Mouse (Mus musculus) Patski (cell line): ENCODE data around the gene Fadd. TPM values are rescaled to one million over a fixed set of nuclear protein-coding genes. Genes with fewer than 3 reads are reported as not detected.

Source experiments
- ATAC-seq: fragments of 100-300 bp; one replicate; pipeline ENCODE4 v1.8.0; 2021
- CTCF ChIA-PET: fragments of 350-600 bp; sonication (Branson Sonifier 250); formaldehyde crosslinking; loops from one replicate; lab custom pipeline; 2022; ENCODE audit warnings: inconsistent platforms; lab: Charles Lee
- POLR2A ChIA-PET: fragments of 350-600 bp; sonication (Branson Sonifier 250); formaldehyde crosslinking; loops from one replicate; lab custom pipeline; 2022; ENCODE audit warnings: antibody characterized with exemption, inconsistent platforms; lab: Charles Lee
- DNase-seq: peaks from one replicate; pipeline ENCODE4 v3.0.0-alpha.2; 2011; ENCODE audit warnings: low read depth, low spot score
- H3K27me3 ChIP-seq: fragments of 371-371 bp; one replicate; pipeline ENCODE4 v1.5.1; 2021
- CTCF ChIP-seq: fragments of 100-300 bp; IDR thresholded peaks from one replicate; pipeline ENCODE4 v1.5.1; 2021
- in situ Hi-C: fragments of 300-500 bp; cut with MboI; formaldehyde crosslinking; loops from 3 replicates; pipeline ENCODE4 v1.11.1; 2018; ENCODE audit warnings: low pct_unique_long_range_greater_than_20kb, mixed read lengths
- polyA plus RNA-seq: library from polyadenylated mRNA; unstranded; gene quantifications from one replicate; pipeline ENCODE4 v1.2.3, GENCODE M21; 2021

Fadd gene
- polyA plus RNA-seq, 1 experiment from 2014 or later: 7.7 TPM

DNA sequence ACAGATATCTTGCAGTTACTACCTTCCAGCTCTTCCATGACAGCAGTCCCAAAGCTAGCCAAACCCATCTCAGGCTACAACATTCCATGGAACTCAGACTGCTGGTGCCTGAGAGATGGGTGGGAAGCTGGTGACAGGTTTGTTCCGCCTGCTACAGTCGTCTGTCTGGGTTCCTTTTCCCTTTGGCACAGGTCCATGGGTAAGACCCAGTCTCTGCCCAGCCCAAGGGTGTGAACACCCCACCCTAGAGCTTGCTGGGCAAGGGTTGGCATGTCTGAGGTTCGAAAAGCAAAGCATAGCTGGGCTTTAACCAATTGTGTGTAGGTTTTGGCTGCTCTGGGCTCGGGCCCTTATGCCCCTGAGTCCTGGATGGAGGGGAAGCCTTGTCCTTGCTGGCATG lies 30.1 kb upstream of the Fadd start:
- in situ Hi-C loops: no loop called here
- POLR2A ChIA-PET: interaction anchor here (0.6 kb wide), 1 partner anchor 24 kb away, joined by 5 read pairs; no protein-coding TSS in a partner anchor
- CTCF ChIA-PET: interaction anchor here (0.9 to 4.3 kb wide), 5 partner anchors 9 to 84 kb away, joined by 3 to 17 read pairs (median 7); no protein-coding TSS in a partner anchor
- no peak for ATAC-seq
- TF ChIP-seq CTCF: no peak
- no peak for DNase-seq
- no peaks in the 10 kb centered on the region for H3K27me3 ChIP-seq

GRCm38 (mm10) chr7:144611595-144611994 lies 29.3 kb upstream of the Fadd start:
- no peak for ATAC-seq
- in situ Hi-C loops: no loop called here
- DNase-seq: no peak
- POLR2A ChIA-PET: no interaction called here
- TF ChIP-seq CTCF: no peak
- CTCF ChIA-PET: interaction anchor here (2.1 to 4.3 kb wide), 3 partner anchors 8 to 24 kb away, joined by 7 to 17 read pairs (median 12); no protein-coding TSS in a partner anchor
- H3K27me3 ChIP-seq: no peaks in the 10 kb centered on the region

DNA sequence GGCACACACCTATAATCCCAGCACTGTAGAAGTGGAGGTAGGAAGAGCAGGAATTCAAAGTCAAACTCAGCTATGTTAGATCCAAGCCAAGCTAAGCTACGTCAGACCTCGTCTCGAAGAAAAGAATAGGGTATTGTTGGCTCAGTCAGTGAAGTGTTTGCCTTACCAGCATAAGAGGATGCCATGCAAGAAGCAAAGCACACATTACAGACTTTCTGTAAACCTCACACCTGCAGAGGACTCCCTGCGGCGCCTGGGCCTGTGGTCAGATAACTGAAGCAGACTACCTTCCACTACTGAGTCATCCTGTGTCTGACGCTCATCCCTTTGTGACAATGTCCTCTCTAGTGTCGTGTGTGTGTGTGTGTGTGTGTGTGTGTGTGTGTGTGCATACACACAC lies 27.3 kb upstream of the Fadd start:
- H3K27me3 ChIP-seq: no peaks in the 10 kb centered on the region
- no peak for DNase-seq
- ATAC-seq: no peak
- POLR2A ChIA-PET: interaction anchor here (1.1 kb wide), 1 partner anchor 19 kb away, joined by 3 read pairs; no protein-coding TSS in a partner anchor
- CTCF ChIA-PET: no interaction called here
- no peak for TF ChIP-seq CTCF
- in situ Hi-C loops: no loop called here

DNA sequence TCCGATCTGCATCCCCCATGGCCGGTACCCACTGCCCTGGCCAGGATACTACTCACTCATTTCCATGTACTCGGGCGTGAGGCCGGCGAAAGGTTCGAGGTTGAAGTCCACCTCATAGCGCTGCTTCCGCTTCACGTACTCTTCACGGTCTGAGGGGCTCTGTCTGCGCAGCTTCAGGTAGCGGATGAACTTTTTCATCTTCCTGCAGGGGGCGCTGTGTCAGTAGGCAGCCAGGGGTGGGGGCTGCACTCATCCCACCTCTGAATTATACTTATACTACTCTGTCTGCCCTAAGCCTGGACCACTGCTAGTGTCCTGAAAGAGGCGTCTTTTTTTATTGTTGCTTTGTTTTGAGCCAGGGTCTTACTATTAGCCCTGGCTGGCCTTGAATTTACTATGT lies 25.6 kb upstream of the Fadd start:
- H3K27me3 ChIP-seq: no peaks in the 10 kb centered on the region
- DNase-seq: no peak
- no peak for TF ChIP-seq CTCF
- in situ Hi-C loops: no loop called here
- no peak for ATAC-seq
- CTCF ChIA-PET: no interaction called here
- POLR2A ChIA-PET: no interaction called here

DNA sequence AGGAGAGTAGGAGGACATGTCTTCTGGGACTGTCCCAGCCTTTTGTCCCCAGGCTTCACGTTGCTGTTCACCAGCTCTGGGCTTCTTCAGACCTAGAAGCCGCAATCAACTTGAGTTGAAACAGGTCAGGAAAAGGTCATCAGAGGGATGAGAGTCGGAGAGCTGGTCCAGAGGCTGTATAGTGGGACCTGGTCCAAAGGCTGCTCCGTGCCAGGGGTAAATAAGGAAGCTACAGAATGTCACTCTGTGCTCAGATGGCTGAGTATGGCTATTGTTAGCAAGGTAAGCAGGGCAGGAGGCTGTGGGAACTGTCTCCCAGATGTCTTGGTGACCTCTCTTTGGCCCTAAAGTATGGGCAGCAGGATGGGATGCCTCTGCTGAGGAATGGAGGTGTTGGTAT lies 22.5 kb upstream of the Fadd start:
- no peak for TF ChIP-seq CTCF
- ChIA-PET CTCF (no interaction called here), POLR2A (interaction anchor here (0.6 to 1.7 kb wide), 2 partner anchors 10 to 55 kb away, joined by 3 to 4 read pairs; no protein-coding TSS in a partner anchor)
- in situ Hi-C loops: no loop called here
- DNase-seq (no peak), ATAC-seq (no peak)
- no peaks in the 10 kb centered on the region for H3K27me3 ChIP-seq

- no peak for DNase-seq
- TF ChIP-seq CTCF: no peak
- H3K27me3 ChIP-seq: no peaks in the 10 kb centered on the region
- ChIA-PET POLR2A (interaction anchor here (0.6 to 1.7 kb wide), 2 partner anchors 10 to 56 kb away, joined by 3 to 4 read pairs; no protein-coding TSS in a partner anchor), CTCF (interaction anchor here (2.2 kb wide), 1 partner anchor 8 kb away, joined by 7 read pairs; no protein-coding TSS in a partner anchor)
- ATAC-seq: no peak
- in situ Hi-C loops: no loop called here
Observed at GRCm38 (mm10) chr7:144604291-144604690, 22.0 kb upstream of the Fadd start.

DNA sequence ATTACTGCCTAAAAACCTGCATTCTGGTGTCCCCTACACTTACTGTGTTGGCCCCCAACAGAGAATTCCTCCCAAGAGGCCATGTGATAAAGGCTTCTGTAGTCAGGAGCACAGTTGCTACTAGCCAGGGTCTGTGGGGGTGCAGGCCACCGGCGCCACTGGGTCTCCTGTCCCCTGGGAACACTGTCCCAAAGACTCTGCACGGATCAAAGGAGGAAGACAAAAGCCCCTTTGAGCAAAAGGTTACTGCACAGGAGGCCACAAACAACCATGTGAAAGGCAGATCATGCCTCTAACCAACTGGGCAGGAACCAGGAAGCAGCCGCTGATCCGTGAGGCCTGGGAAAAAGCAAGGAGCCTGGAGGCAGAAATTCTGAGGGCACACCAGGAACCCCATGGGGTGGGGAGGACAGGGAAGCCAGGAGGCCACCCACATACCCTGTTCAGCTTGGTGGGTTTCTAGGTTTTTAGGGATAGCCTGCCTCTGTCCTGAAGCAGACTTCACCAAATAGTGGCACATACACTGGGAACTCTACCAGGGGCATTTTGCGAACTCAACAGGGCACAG lies 18.2 kb upstream of the Fadd start:
- POLR2A ChIA-PET: no interaction called here
- in situ Hi-C loops: no loop called here
- ATAC-seq (no peak), DNase-seq (no peak)
- no peak for TF ChIP-seq CTCF
- CTCF ChIA-PET: interaction anchor here (0.6 to 2.6 kb wide), 2 partner anchors 12 to 13 kb away, joined by 3 to 9 read pairs; no protein-coding TSS in a partner anchor
- H3K27me3 ChIP-seq: no peaks in the 10 kb centered on the region

DNA sequence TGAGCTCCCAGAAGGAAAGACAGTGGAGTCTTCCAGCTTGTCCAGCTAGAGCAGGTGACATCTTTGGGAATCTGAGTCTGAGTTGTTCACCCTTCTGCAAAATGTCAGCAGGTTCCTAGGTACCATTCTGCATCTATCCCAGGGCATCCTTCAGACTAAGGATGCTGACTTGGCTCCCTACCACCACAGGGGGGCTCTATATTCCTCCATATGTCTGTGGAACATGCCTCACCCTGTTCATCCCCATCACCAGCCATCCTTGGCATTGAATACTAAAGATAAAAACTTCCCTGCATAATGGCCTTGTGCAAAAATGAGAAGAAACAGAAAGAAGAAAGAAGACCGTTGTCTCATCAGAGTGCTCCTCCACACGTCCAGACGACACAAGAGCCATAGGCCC lies 7.2 kb upstream of the Fadd start:
- in situ Hi-C loops: loop anchor here (5.0 kb wide), 1 partner anchor 188 kb away; no protein-coding TSS in a partner anchor
- DNase-seq: no peak
- TF ChIP-seq CTCF: no peak
- POLR2A ChIA-PET: no interaction called here
- no peaks in the 10 kb centered on the region for H3K27me3 ChIP-seq
- no peak for ATAC-seq
- CTCF ChIA-PET: interaction anchor here (0.9 to 6.3 kb wide), 5 partner anchors 10 to 193 kb away, joined by 3 to 56 read pairs (median 9); partner anchors contain the start of gene Ano1

DNA sequence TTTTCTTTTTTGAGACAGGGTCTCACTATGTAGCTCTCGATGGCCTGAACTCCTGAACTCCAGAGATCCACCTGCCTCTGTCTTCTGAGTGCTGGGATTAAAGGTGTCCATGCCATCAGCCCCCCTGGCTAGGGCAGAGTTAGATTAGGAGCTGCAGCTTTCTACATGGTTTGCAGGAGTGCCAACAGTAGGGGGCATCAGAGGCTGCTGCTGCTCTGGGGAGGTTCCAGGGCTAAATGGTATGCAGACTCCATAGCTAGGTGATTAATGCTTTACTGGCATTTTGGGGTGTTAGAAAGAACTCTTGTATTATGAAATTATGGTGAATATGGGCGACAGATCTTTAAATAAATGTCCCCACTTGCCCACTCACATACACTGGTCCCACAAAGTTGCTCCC lies 5.0 kb upstream of the Fadd start:
- ChIA-PET POLR2A (no interaction called here), CTCF (interaction anchor here (0.5 to 6.3 kb wide), 32 partner anchors 13 to 314 kb away, joined by 3 to 56 read pairs (median 4); partner anchors contain the start of gene Fgf15)
- no peak for TF ChIP-seq CTCF
- ATAC-seq (no peak), DNase-seq (no peak)
- no peaks in the 10 kb centered on the region for H3K27me3 ChIP-seq
- in situ Hi-C loops: loop anchor here (5.0 kb wide), 1 partner anchor 190 kb away; no protein-coding TSS in a partner anchor

- no peak for TF ChIP-seq CTCF
- DNase-seq (no peak), ATAC-seq (no peak)
- ChIA-PET CTCF (interaction anchor here (1.0 to 6.3 kb wide), 9 partner anchors 10 to 314 kb away, joined by 3 to 56 read pairs (median 5); partner anchors contain the start of gene Fgf15), POLR2A (interaction anchor here (1.2 kb wide), 1 partner anchor 189 kb away, joined by 4 read pairs; no protein-coding TSS in a partner anchor)
- in situ Hi-C loops: loop anchor here (5.0 kb wide), 1 partner anchor 192 kb away; no protein-coding TSS in a partner anchor
- H3K27me3 ChIP-seq: no peaks in the 10 kb centered on the region
Observed at GRCm38 (mm10) chr7:144585648-144586047, 3.4 kb upstream of the Fadd start.
